Mouse (Mus musculus) CH12.LX (cell line): ENCODE measurements around the gene Pou2f3. TPM values are rescaled to one million over a fixed set of nuclear protein-coding genes. Genes with fewer than 3 reads are reported as not detected.
A peak's percentile ranks its signal among the peaks of the same experiment; 100 is the strongest.

Experiments
- DNase-seq: peaks from one replicate; pipeline ENCODE4 v3.0.0-alpha.2; 2013; ENCODE audit errors: extremely low read depth
- H3K27ac ChIP-seq: 2 replicates; pipeline ENCODE4 v1.5.1; 2012; ENCODE audit warnings: low read depth, mild to moderate bottlenecking, control low read depth, moderate library complexity; ENCODE audit not compliant: insufficient read depth
- H3K27me3 ChIP-seq: replicated peaks from 2 replicates; pipeline ENCODE3; 2012; ENCODE audit warnings: inconsistent platforms
- H3K36me3 ChIP-seq, 2 experiments: replicated peaks in 1 of 2; 2 replicates each; pipeline versions ENCODE3 to v1.6.1; 2012; ENCODE audit warnings: inconsistent platforms in 1 of 2, low read length in 1 of 2, mild to moderate bottlenecking in 1 of 2, mixed read lengths in 1 of 2, moderate library complexity in 1 of 2; ENCODE audit not compliant: control insufficient read depth in 1 of 2, insufficient read depth in 1 of 2
- H3K4me1 ChIP-seq, 2 experiments: 2 replicates each; pipeline ENCODE4 v1.6.1; 2012; ENCODE audit warnings: inconsistent platforms in 1 of 2, moderate library complexity in 1 of 2; ENCODE audit not compliant: insufficient read depth in 2 of 2, control insufficient read depth in 1 of 2
- H3K4me2 ChIP-seq: 2 replicates; pipeline ENCODE4 v1.6.1; 2012; ENCODE audit warnings: low read depth, mild to moderate bottlenecking, control low read depth; ENCODE audit not compliant: poor library complexity, insufficient read depth, severe bottlenecking
- H3K4me3 ChIP-seq, 3 experiments: fragments of 150-350 bp in 1 of 3; sonication (generic) in 1 of 3; replicated peaks in 1 of 3; 2 replicates each; pipeline versions ENCODE3 to v1.5.1; 2011 to 2012; ENCODE audit warnings: low read depth in 2 of 3, low read length in 2 of 3, mild to moderate bottlenecking in 2 of 3, moderate library complexity in 2 of 3, control low read depth in 1 of 3, improper control_type of control experiment in 1 of 3, inconsistent platforms in 1 of 3, mixed read lengths in 1 of 3; ENCODE audit not compliant: poor library complexity in 1 of 3
- H3K79me2 ChIP-seq: replicated peaks from 2 replicates; pipeline ENCODE4 v1.6.1; 2012; ENCODE audit warnings: mild to moderate bottlenecking, moderate library complexity; ENCODE audit not compliant: control insufficient read depth, poor library complexity, insufficient read depth, severe bottlenecking; ENCODE audit errors: extremely low read depth
- H3K9ac ChIP-seq: 2 replicates; pipeline ENCODE4 v1.6.1; 2012; ENCODE audit warnings: low read depth, mild to moderate bottlenecking, control low read depth, moderate library complexity; ENCODE audit not compliant: insufficient read depth
- H3K9me3 ChIP-seq: replicated peaks from 2 replicates; pipeline ENCODE3; 2012; ENCODE audit warnings: low read length, inconsistent platforms, mixed read lengths
- BHLHE40 ChIP-seq: IDR thresholded peaks from 2 replicates; pipeline ENCODE4 v1.6.1; 2011; ENCODE audit warnings: mild to moderate bottlenecking, low read depth, low read length, improper control_type of control experiment
- CHD1 ChIP-seq: IDR thresholded peaks from 2 replicates; pipeline ENCODE4 v1.6.1; 2012; ENCODE audit warnings: low read depth, low read length, improper control_type of control experiment, inconsistent platforms
- CTCF ChIP-seq, 2 experiments: IDR thresholded peaks in 1 of 2; conservative IDR thresholded peaks in 1 of 2; 2 replicates each; pipeline ENCODE4 v1.5.1; 2011 to 2012; ENCODE audit warnings: low read depth in 2 of 2, low read length in 2 of 2, improper control_type of control experiment in 1 of 2, inconsistent platforms in 1 of 2, mild to moderate bottlenecking in 1 of 2, moderate library complexity in 1 of 2
- ELF1 ChIP-seq: IDR thresholded peaks from 2 replicates; pipeline ENCODE4 v1.6.1; 2014; ENCODE audit warnings: low read depth, mild to moderate bottlenecking, inconsistent platforms, low read length, improper control_type of control experiment
- EP300 ChIP-seq: IDR thresholded peaks from 2 replicates; pipeline ENCODE4 v1.6.1; 2011; ENCODE audit warnings: low read length, improper control_type of control experiment
- ETS1 ChIP-seq: conservative IDR thresholded peaks from 2 replicates; pipeline ENCODE4 v1.6.1; 2012; ENCODE audit warnings: low read depth, mild to moderate bottlenecking, inconsistent platforms, low read length, improper control_type of control experiment, moderate library complexity
- GABPA ChIP-seq: IDR thresholded peaks from 2 replicates; pipeline ENCODE4 v1.6.1; 2012; ENCODE audit warnings: low read depth, low read length, improper control_type of control experiment, inconsistent platforms; ENCODE audit not compliant: insufficient replicate concordance
- HCFC1 ChIP-seq: IDR thresholded peaks from 2 replicates; pipeline ENCODE4 v1.6.1; 2012; ENCODE audit warnings: low read depth, mild to moderate bottlenecking, inconsistent platforms, low read length, improper control_type of control experiment
- IRF4 ChIP-seq: IDR thresholded peaks from 2 replicates; pipeline ENCODE4 v1.6.1; 2014; ENCODE audit warnings: low read depth, mild to moderate bottlenecking, inconsistent platforms, low read length, improper control_type of control experiment
- JUN ChIP-seq: IDR thresholded peaks from 2 replicates; pipeline ENCODE4 v1.6.1; 2011; ENCODE audit warnings: low read depth, mild to moderate bottlenecking, low read length, improper control_type of control experiment, moderate library complexity; ENCODE audit not compliant: insufficient read depth
- JUND ChIP-seq: conservative IDR thresholded peaks from 2 replicates; pipeline ENCODE4 v1.6.1; 2011; ENCODE audit warnings: low read depth, low read length, improper control_type of control experiment
- KAT2A ChIP-seq: IDR thresholded peaks from 2 replicates; pipeline ENCODE4 v1.6.1; 2012; ENCODE audit warnings: low read length, improper control_type of control experiment, inconsistent platforms; ENCODE audit not compliant: insufficient replicate concordance
- MAFK ChIP-seq: IDR thresholded peaks from 2 replicates; pipeline ENCODE4 v1.6.1; 2011; ENCODE audit warnings: low read length, improper control_type of control experiment; ENCODE audit not compliant: insufficient replicate concordance
- MAX ChIP-seq: IDR thresholded peaks from 2 replicates; pipeline ENCODE4 v1.6.1; 2011; ENCODE audit warnings: low read length, improper control_type of control experiment
- MAZ ChIP-seq: IDR thresholded peaks from 2 replicates; pipeline ENCODE4 v1.6.1; 2012; ENCODE audit warnings: low read depth, mild to moderate bottlenecking, inconsistent platforms, low read length, improper control_type of control experiment, moderate library complexity
- MEF2A ChIP-seq: IDR thresholded peaks from 2 replicates; pipeline ENCODE4 v1.6.1; 2014; ENCODE audit warnings: low read depth, mild to moderate bottlenecking, inconsistent platforms, low read length, improper control_type of control experiment, borderline replicate concordance
- MYC ChIP-seq: IDR thresholded peaks from 2 replicates; pipeline ENCODE4 v1.6.1; 2011; ENCODE audit warnings: low read depth, mild to moderate bottlenecking, improper control_type of control experiment, low read length
- NELFE ChIP-seq: IDR thresholded peaks from 2 replicates; pipeline ENCODE4 v1.6.1; 2011; ENCODE audit warnings: low read depth, low read length, improper control_type of control experiment
- NRF1 ChIP-seq: IDR thresholded peaks from 2 replicates; pipeline ENCODE4 v1.6.1; 2014; ENCODE audit warnings: low read depth, mild to moderate bottlenecking, inconsistent platforms, low read length, improper control_type of control experiment, moderate library complexity
- POLR2AphosphoS2 ChIP-seq: IDR thresholded peaks from 2 replicates; pipeline ENCODE4 v1.6.1; 2011; ENCODE audit warnings: low read depth, low read length, improper control_type of control experiment
- RAD21 ChIP-seq: IDR thresholded peaks from 2 replicates; pipeline ENCODE4 v1.6.1; 2011; ENCODE audit warnings: low read depth, mild to moderate bottlenecking, low read length, improper control_type of control experiment, moderate library complexity
- RCOR1 ChIP-seq: conservative IDR thresholded peaks from 2 replicates; pipeline ENCODE4 v1.6.1; 2012; ENCODE audit warnings: low read depth, mild to moderate bottlenecking, inconsistent platforms, low read length, improper control_type of control experiment
- SIN3A ChIP-seq: IDR thresholded peaks from 2 replicates; pipeline ENCODE4 v1.6.1; 2012; ENCODE audit warnings: low read length, improper control_type of control experiment, inconsistent platforms
- SMC3 ChIP-seq: IDR thresholded peaks from 2 replicates; pipeline ENCODE4 v1.6.1; 2011; ENCODE audit warnings: low read depth, low read length, improper control_type of control experiment
- TBP ChIP-seq: conservative IDR thresholded peaks from 2 replicates; pipeline ENCODE4 v1.6.1; 2011; ENCODE audit warnings: low read depth, low read length, improper control_type of control experiment
- TCF12 ChIP-seq: IDR thresholded peaks from 2 replicates; pipeline ENCODE4 v1.6.1; 2014; ENCODE audit warnings: low read depth, mild to moderate bottlenecking, inconsistent platforms, low read length, improper control_type of control experiment
- UBTF ChIP-seq: IDR thresholded peaks from 2 replicates; pipeline ENCODE4 v1.6.1; 2012; ENCODE audit warnings: low read depth, mild to moderate bottlenecking, inconsistent platforms, low read length, improper control_type of control experiment, moderate library complexity
- USF1 ChIP-seq: IDR thresholded peaks from 2 replicates; pipeline ENCODE4 v1.6.1; 2014; ENCODE audit warnings: low read depth, mild to moderate bottlenecking, inconsistent platforms, low read length, improper control_type of control experiment
- USF2 ChIP-seq: conservative IDR thresholded peaks from 2 replicates; pipeline ENCODE4 v1.6.1; 2011; ENCODE audit warnings: low read depth, low read length, improper control_type of control experiment
- ZC3H11A ChIP-seq: IDR thresholded peaks from 2 replicates; pipeline ENCODE4 v1.6.1; 2012; ENCODE audit warnings: low read depth, mild to moderate bottlenecking, inconsistent platforms, low read length, improper control_type of control experiment
- ZKSCAN1 ChIP-seq: IDR thresholded peaks from 2 replicates; pipeline ENCODE4 v1.6.1; 2012; ENCODE audit warnings: low read depth, inconsistent platforms, low read length, improper control_type of control experiment, borderline replicate concordance
- ZNF384 ChIP-seq: IDR thresholded peaks from 2 replicates; pipeline ENCODE4 v1.6.1; 2012; ENCODE audit warnings: low read depth, low read length, improper control_type of control experiment, inconsistent platforms
- dilution Hi-C: fragments of 300-500 bp; cut with MboI; formaldehyde crosslinking; loops from 2 replicates; pipeline ENCODE4 v1.14.3; 2020; ENCODE audit warnings: low sequenced_read_pairs; ENCODE audit not compliant: extremely low pct_unique_long_range_greater_than_20kb, extremely low pct_ligation_motif_present
- in situ Hi-C: fragments of 300-500 bp; cut with MboI; formaldehyde crosslinking; loops from 3 replicates; pipeline ENCODE4 v1.14.3; 2019; ENCODE audit warnings: low sequenced_read_pairs, low pct_ligation_motif_present, low pct_unique_long_range_greater_than_20kb, mixed read lengths
- polyA plus RNA-seq: library from polyadenylated mRNA; unstranded; fragments of >175 nt; gene quantifications from 2 replicates; pipeline ENCODE4 v1.2.1, GENCODE M21; 2012; ENCODE audit warnings: low read depth; ENCODE audit not compliant: insufficient read length
- total RNA-seq, 2 experiments: library from RNA; depleted of rRNA; stranded (reverse); fragments of 300-350 nt in 1 of 2; fragments of >200 nt in 1 of 2; gene quantifications; 2 replicates each; pipeline ENCODE4 v1.2.3; 2012 to 2014

The Pou2f3 gene
- total and polyA plus RNA-seq, 3 experiments: 0.21 to 0.49 TPM; not detected in 1

- DNase-seq: no peak
- Histone ChIP-seq H3K79me2 (no peaks in the 10 kb centered on the region), H3K9ac (no peak overlapping the region), H3K4me2 (no peak overlapping the region), H3K27me3 (peaks cover 50% of the 10 kb centered on the region), H3K27ac (no peak overlapping the region), H3K4me3 (no peak overlapping the region), H3K36me3 (no peaks in the 10 kb centered on the region), H3K4me1 (no peaks in the 10 kb centered on the region), H3K9me3 (no peaks in the 10 kb centered on the region)
- in situ Hi-C loops: no loop called here
- dilution Hi-C loops: no loop called here
- TF ChIP-seq HCFC1 (no peak), CTCF (conservative IDR thresholded peaks at IDR 0.05 in 1 of 2, IDR thresholded peaks at IDR 0.05 in 1 of 2; ENCODE audit: low read depth in 2 of 2, low read length in 2 of 2) (peak in 1 of 2 experiments; percentile 38; a peak in 2 of 4 replicates), TBP (no peak)
Measured at GRCm38 (mm10) chr9:43222429-43222715, 12.2 kb upstream of the Pou2f3 start.

- Histone ChIP-seq H3K4me2 (no peak overlapping the region), H3K4me1 (no peaks in the 10 kb centered on the region), H3K9ac (no peak overlapping the region), H3K36me3 (no peaks in the 10 kb centered on the region), H3K27me3 (peaks cover 53% of the 10 kb centered on the region), H3K27ac (no peak overlapping the region), H3K4me3 (no peak overlapping the region), H3K9me3 (no peaks in the 10 kb centered on the region), H3K79me2 (no peaks in the 10 kb centered on the region)
- dilution Hi-C loops: no loop called here
- in situ Hi-C loops: no loop called here
- DNase-seq: peak; percentile 68
- no peak for TF ChIP-seq MAZ
- no peak for TF ChIP-seq HCFC1
- TF ChIP-seq NRF1: no peak
- TF ChIP-seq ZC3H11A: peak; percentile 46
- no peak for TF ChIP-seq UBTF
- no peak for TF ChIP-seq ELF1
- TF ChIP-seq MAFK: no peak
- no peak for TF ChIP-seq JUND
- TF ChIP-seq SMC3: peak; percentile 92
- TF ChIP-seq EP300: no peak
- 0 out of 2 replicates have a peak, but pooled peaks have one; percentile 24 for TF ChIP-seq MAX
- no peak for TF ChIP-seq ETS1
- peak; percentile 65 to 93 for TF ChIP-seq CTCF (conservative IDR thresholded peaks at IDR 0.05 in 1 of 2, IDR thresholded peaks at IDR 0.05 in 1 of 2; ENCODE audit: low read depth in 2 of 2, low read length in 2 of 2)
- no peak for TF ChIP-seq USF1
- TF ChIP-seq KAT2A: no peak
- TF ChIP-seq NELFE: peak; percentile 47; the same call in 1 of the 2 replicates
- no peak for TF ChIP-seq MEF2A
- TF ChIP-seq RAD21: peak; percentile 84
- no peak for TF ChIP-seq USF2
- no peak for TF ChIP-seq SIN3A
- TF ChIP-seq TCF12: no peak
- TF ChIP-seq ZKSCAN1: no peak
- TF ChIP-seq POLR2AphosphoS2: no peak
- TF ChIP-seq CHD1: no peak
- no peak for TF ChIP-seq RCOR1
- no peak for TF ChIP-seq ZNF384
- TF ChIP-seq MYC: no peak
- no peak for TF ChIP-seq JUN
- no peak for TF ChIP-seq GABPA
- no peak for TF ChIP-seq BHLHE40
- TF ChIP-seq IRF4: no peak
Measured at GRCm38 (mm10) chr9:43221643-43222428, 11.7 kb upstream of the Pou2f3 start.
